Mouse (Mus musculus) kidney, adult 2 months (tissue): ENCODE measurements around the gene Smc3. TPM values are rescaled to one million over a fixed set of nuclear protein-coding genes. Genes with fewer than 3 reads are reported as not detected.
"Not testable (repeated sequence)": the region's sequence is repeated elsewhere in the genome, so short reads cannot be mapped to it uniquely, and the experiment has no call there.

Experiments used
- DNase-seq: peaks from one replicate; pipeline ENCODE4 v3.0.0; 2021
- H3K27ac ChIP-seq: fragments of 200-500 bp; 2 replicates; pipeline ENCODE4 v1.5.1; 2012; ENCODE audit warnings: low read depth, low read length, control low read depth, inconsistent platforms; ENCODE audit not compliant: insufficient read depth
- H3K27me3 ChIP-seq: fragments of 200-500 bp; replicated peaks from 2 replicates; pipeline ENCODE4 v1.6.1; 2012; ENCODE audit warnings: mild to moderate bottlenecking, moderate library complexity, low read length, inconsistent platforms; ENCODE audit not compliant: control insufficient read depth, insufficient read depth
- H3K36me3 ChIP-seq: fragments of 200-500 bp; 2 replicates; pipeline ENCODE4 v1.6.1; 2012; ENCODE audit warnings: mild to moderate bottlenecking, moderate library complexity, low read length, inconsistent platforms; ENCODE audit not compliant: control insufficient read depth, insufficient read depth
- H3K4me1 ChIP-seq: fragments of 200-500 bp; 2 replicates; pipeline ENCODE4 v1.6.1; 2011; ENCODE audit warnings: low read length; ENCODE audit not compliant: control insufficient read depth, insufficient read depth
- H3K4me3 ChIP-seq: fragments of 200-500 bp; 2 replicates; pipeline ENCODE4 v1.5.1; 2011; ENCODE audit warnings: mild to moderate bottlenecking, low read depth, low read length, control low read depth; ENCODE audit not compliant: insufficient read depth
- CTCF ChIP-seq: fragments of 200-500 bp; conservative IDR thresholded peaks from 2 replicates; pipeline ENCODE4 v1.5.1; 2011; ENCODE audit warnings: low read depth, mild to moderate bottlenecking, control low read depth, low read length, moderate library complexity, mixed read lengths; ENCODE audit not compliant: insufficient read depth, insufficient read length
- POLR2A ChIP-seq: fragments of 200-500 bp; IDR thresholded peaks from one replicate; pipeline ENCODE4 v1.6.1; 2011; ENCODE audit warnings: low read depth, low read length, control low read depth
- WGBS: fragments of 180-500 bp; shearing (Covaris S2); methylation state at CpG from one replicate; pipeline ENCODE4 v1.1.7; 2018; 5-methylcytosine and 5-hydroxymethylcytosine counted together
- polyA plus RNA-seq: library from polyadenylated mRNA; depleted of rRNA; stranded (reverse); fragments of >200 nt; gene quantifications from 2 replicates; pipeline ENCODE4 v1.2.3, GENCODE M21; 2012

The Smc3 gene
- polyA plus RNA-seq, 1 experiment = 5.1 TPM

GRCm38 (mm10) chr19:53577025-53577800, 23.0 kb upstream of the Smc3 start:
- Histone ChIP-seq H3K4me3 (no peak overlapping the region), H3K36me3 (no peaks in the 10 kb centered on the region), H3K27ac (peak overlapping the region; percentile 30; the same call in 1 of the 2 replicates), H3K4me1 (peaks cover 9% of the 10 kb centered on the region), H3K27me3 (no peaks in the 10 kb centered on the region)
- peak; percentile 83 for DNase-seq
- TF ChIP-seq CTCF (no peak), POLR2A (no peak)
- 37% methylated on average over 11 of the region's 11 CpGs for WGBS

- Histone ChIP-seq H3K36me3 (no peaks in the 10 kb centered on the region), H3K27ac (no peak overlapping the region), H3K27me3 (no peaks in the 10 kb centered on the region), H3K4me3 (no peak overlapping the region), H3K4me1 (peaks cover 9% of the 10 kb centered on the region)
- TF ChIP-seq CTCF (peak; percentile 43), POLR2A (no peak)
- DNase-seq = peak; percentile 77
- WGBS = 12% methylated on average over 8 of the region's 8 CpGs
Measured at GRCm38 (mm10) chr19:53578597-53579252, 21.5 kb upstream of the Smc3 start.

GRCm38 (mm10) chr19:53580271-53580670, 19.9 kb upstream of the Smc3 start:
- H3K4me1 ChIP-seq, H3K27ac ChIP-seq, H3K27me3 ChIP-seq, H3K36me3 ChIP-seq, DNase-seq, H3K4me3 ChIP-seq: not testable (repeated sequence)
- WGBS = 92% methylated on average over 8 of the region's 8 CpGs

GRCm38 (mm10) chr19:53587686-53588085, 12.5 kb upstream of the Smc3 start:
- H3K36me3 ChIP-seq, H3K4me1 ChIP-seq, DNase-seq, H3K27ac ChIP-seq, H3K27me3 ChIP-seq, H3K4me3 ChIP-seq: not testable (repeated sequence)
- 92% methylated on average over 3 of the region's 3 CpGs for WGBS

GRCm38 (mm10) chr19:53588968-53589367, 11.2 kb upstream of the Smc3 start, which contains the start of gene Nutf2-ps1:
Nutf2-ps1 (minus strand) TSS chr19:53589068.
- 96% methylated on average over 7 of the region's 7 CpGs for WGBS
- not testable (repeated sequence) for H3K4me3 ChIP-seq, H3K36me3 ChIP-seq, DNase-seq, H3K27me3 ChIP-seq, H3K4me1 ChIP-seq, H3K27ac ChIP-seq

GRCm38 (mm10) chr19:53596723-53597474, 3.3 kb upstream of the Smc3 start:
- Histone ChIP-seq H3K4me3 (no peak overlapping the region), H3K27me3 (no peaks in the 10 kb centered on the region), H3K4me1 (peaks cover 6% of the 10 kb centered on the region), H3K36me3 (no peaks in the 10 kb centered on the region), H3K27ac (no peak overlapping the region)
- DNase-seq = no peak
- TF ChIP-seq POLR2A = no peak
- no peak for TF ChIP-seq CTCF
- 74% methylated on average over 7 of the region's 7 CpGs for WGBS
